Mouse (Mus musculus) bone marrow macrophage, adult 2 months (primary cell): Measurements from ENCODE around the gene Il1rap.

ENCODE experiments used
- CTCF ChIP-seq: IDR thresholded peaks from 2 replicates; pipeline ENCODE4 v1.5.1; 2012; ENCODE audit warnings: low read depth, mild to moderate bottlenecking, low read length, moderate library complexity
- POLR2A ChIP-seq: IDR thresholded peaks from 2 replicates; pipeline ENCODE4 v1.6.1; 2012; ENCODE audit warnings: mild to moderate bottlenecking, low read depth, low read length, borderline replicate concordance

DNA sequence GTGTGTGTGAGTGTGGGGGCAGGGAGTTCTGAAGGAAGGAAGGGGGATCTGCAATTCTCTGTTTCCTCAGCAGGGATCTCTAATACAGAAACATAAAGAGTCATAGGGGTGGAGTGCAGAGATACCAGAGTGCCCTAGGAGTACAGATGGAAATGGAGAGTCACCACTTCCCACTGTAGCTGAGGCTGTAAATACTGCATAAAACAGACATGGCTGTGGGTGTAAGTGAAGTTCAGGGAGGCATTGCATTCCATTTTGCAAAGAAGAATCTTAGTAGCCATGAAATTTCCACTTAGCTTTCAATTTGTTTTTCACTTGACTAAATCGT lies 34.7 kb upstream of the Il1rap start:
- TF ChIP-seq CTCF (no peak), POLR2A (no peak)
